Mouse (Mus musculus): ENCODE results near the gene Rhot2. TPM values are rescaled to one million over a fixed set of nuclear protein-coding genes. Genes with fewer than 3 reads are reported as not detected.

Gene Rhot2
- polyA plus RNA-seq, 1 experiment from 2014 or later = 7.1 TPM

DNA sequence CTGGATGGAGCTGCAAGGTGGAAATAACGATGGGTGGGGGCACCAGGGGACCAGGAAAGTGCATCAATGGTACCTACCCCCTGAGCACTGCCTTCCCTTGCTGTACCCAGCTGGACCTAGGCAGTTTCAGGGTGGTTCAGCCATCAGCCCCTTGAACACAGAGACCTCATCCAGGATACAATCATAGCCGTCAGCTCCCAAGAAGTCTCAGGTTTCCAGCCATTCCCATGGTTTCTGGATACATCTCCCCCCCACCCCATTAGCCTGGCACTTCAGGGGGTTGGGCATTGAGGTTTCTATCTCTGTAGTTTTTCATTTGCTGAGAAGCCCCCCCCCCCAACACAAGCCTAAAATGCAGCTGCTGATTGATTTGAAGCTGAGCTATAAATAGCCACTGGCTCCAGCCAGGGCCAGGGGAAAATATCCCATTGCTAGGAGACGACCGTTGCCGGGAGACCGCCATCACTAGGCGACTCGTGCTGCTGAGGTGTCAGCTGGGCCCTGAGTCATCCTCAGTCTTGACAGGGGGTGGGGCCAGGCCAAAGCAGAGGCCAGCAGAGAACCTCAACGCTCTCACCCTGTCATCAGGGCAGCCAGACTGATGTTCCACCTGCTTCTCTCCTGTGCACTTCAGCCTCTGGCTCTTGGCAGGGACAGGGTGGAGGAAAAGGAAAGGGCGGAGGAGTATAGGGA lies 41.7 kb downstream of the Rhot2 start:
- Histone ChIP-seq H3K4me2 (ENCODE audit: low read depth, low read length) (peak overlapping the region; percentile 16; the same call in 1 of the 2 replicates), H3K9me3 (replicated peaks; ENCODE audit: control insufficient read depth, low read length) (no peaks in the 10 kb centered on the region), H3K4me3 (ENCODE audit: low read depth, low read length) (no peak overlapping the region)

DNA sequence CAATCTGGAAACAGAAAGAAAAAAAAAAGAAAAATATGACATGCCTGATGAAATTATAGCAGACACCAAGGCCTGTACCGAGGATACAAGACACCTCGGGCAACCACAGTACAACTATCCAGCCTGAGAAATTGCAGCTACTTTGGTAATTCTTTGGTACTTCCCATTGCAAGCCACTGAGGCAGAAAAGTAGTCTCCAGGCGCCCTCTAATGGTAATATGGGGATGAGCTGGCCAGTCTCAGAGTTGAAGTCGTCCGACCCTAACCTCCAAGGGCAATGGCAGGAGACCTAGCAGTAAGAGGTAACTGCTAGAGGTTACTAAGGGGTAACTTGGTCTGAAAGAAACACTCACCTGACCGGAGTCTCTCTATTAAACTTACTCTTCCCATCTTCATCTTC lies 43.6 kb downstream of the Rhot2 start:
- peak; percentile 85 for DNase-seq (ENCODE audit: low spot score)
- H3K9me3 ChIP-seq (replicated peaks; ENCODE audit: control insufficient read depth, low read length) = no peaks in the 10 kb centered on the region
- no peak for ATAC-seq (replicated peaks; ENCODE audit: insufficient number of reproducible peaks, low FRiP score, low TSS enrichment, low read depth)
- H3K4me2 ChIP-seq (ENCODE audit: low read depth, low read length) = no peak overlapping the region
- H3K36me3 ChIP-seq (replicated peaks; ENCODE audit: control insufficient read depth, insufficient read depth, low read depth, low read length) = no peaks in the 10 kb centered on the region
- WGBS = 6% methylated on average over 6 of the region's 6 CpGs
- H3K27ac ChIP-seq (replicated peaks; ENCODE audit: low read depth, low read length) = no peak overlapping the region
- H3K4me3 ChIP-seq (ENCODE audit: low read depth, low read length) = no peak overlapping the region
- no peaks in the 10 kb centered on the region for H3K27me3 ChIP-seq (ENCODE audit: control insufficient read depth, insufficient read depth, low read length)
- no peaks in the 10 kb centered on the region; the same call in 1 of the 2 replicates for H3K4me1 ChIP-seq (ENCODE audit: control insufficient read depth, insufficient read depth, low read length)
- H3K9ac ChIP-seq (replicated peaks; ENCODE audit: low read length) = no peak overlapping the region

More for the DNA sequence above, 41.7 kb downstream of the Rhot2 start:
- DNase-seq (ENCODE audit: low spot score) (peak; percentile 51), ATAC-seq (replicated peaks; ENCODE audit: insufficient number of reproducible peaks, low FRiP score, low TSS enrichment, low read depth) (peak; percentile 79)
- no peak overlapping the region; the same call in 1 of the 2 replicates for H3K27ac ChIP-seq (replicated peaks; ENCODE audit: low read depth, low read length)
- WGBS = 6% methylated on average over 10 of the region's 10 CpGs
- no peaks in the 10 kb centered on the region for H3K36me3 ChIP-seq (replicated peaks; ENCODE audit: control insufficient read depth, insufficient read depth, low read depth, low read length)
- H3K27me3 ChIP-seq (ENCODE audit: control insufficient read depth, insufficient read depth, low read length) = peaks cover under 1% of the 10 kb centered on the region
- no peak overlapping the region for H3K9ac ChIP-seq (replicated peaks; ENCODE audit: low read length)
- H3K4me1 ChIP-seq (ENCODE audit: control insufficient read depth, insufficient read depth, low read length) = no peaks in the 10 kb centered on the region

DNA sequence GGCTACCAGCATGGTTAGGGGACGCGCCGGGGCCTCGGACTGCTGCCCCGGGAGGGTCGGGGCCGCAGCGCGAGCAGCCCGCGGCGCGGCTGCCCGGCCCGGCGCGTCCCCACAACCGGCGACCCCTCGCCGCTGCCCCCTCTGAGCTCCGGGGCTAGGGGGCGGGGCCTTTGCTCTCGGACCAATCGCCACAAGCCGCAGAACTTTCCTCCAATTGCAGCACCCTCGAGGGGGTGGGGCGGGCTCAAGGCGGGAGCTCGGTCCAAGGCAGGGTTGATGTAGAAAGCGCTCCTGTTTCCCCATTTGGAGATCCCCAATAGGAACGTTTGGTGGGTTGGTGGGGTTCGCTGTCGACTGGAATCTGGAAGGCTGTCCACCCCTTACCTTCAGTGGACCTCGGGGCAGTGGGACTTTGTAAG lies 47.7 kb downstream of the Rhot2 start, which contains the start of gene Metrn:
Metrn (minus strand) TSS at position 186 of the 419 bp plus-strand sequence.
- DNase-seq (ENCODE audit: low spot score) (peak; percentile 95), ATAC-seq (replicated peaks; ENCODE audit: insufficient number of reproducible peaks, low FRiP score, low TSS enrichment, low read depth) (peak; percentile 61)
- WGBS = under 1% methylated on average over 35 of the region's 35 CpGs
- Histone ChIP-seq H3K27ac (replicated peaks; ENCODE audit: low read depth, low read length) (peak within 1 kb of the TSS; percentile 68), H3K9me3 (replicated peaks; ENCODE audit: control insufficient read depth, low read length) (no peaks in the 10 kb centered on the region), H3K36me3 (replicated peaks; ENCODE audit: control insufficient read depth, insufficient read depth, low read depth, low read length) (no peaks in the 10 kb centered on the region), H3K4me1 (ENCODE audit: control insufficient read depth, insufficient read depth, low read length) (peaks cover 7% of the 10 kb centered on the region), H3K27me3 (ENCODE audit: control insufficient read depth, insufficient read depth, low read length) (no peaks in the 10 kb centered on the region), H3K9ac (replicated peaks; ENCODE audit: low read length) (peak within 1 kb of the TSS; percentile 81), H3K4me3 (ENCODE audit: low read depth, low read length) (peak within 1 kb of the TSS; percentile 80), H3K4me2 (ENCODE audit: low read depth, low read length) (peak within 1 kb of the TSS; percentile 97)

DNA sequence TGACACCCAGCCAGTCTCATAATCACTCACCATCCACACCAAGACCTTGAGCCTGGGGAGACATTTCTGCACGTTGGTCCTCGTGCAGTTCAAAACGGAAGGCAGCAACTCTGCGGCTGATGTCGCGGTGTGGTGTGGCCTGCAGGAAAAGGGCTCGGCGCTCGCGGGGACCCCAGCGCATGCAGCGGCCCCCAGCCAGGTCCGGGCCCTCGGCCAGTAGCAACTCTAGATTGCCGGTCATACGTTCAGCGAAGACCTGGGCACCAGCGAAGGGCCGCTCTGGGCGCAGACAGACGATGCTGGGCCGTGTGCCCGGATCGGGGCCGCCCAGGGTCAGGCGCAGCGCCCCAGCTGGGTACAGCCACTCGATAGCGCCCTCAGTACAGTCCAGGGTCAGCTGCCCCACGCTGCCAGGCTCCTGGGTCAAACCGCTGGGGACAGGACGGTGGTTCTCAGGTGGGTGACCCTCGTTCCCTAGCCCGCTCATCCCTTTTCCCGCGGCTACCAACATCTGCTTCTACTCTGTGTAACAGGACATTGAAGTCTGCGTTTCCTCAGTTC lies 48.4 kb downstream of the Rhot2 start:
- whole genome bisulfite sequencing = under 1% methylated on average over 36 of the region's 37 CpGs
- no peak for DNase-seq (ENCODE audit: low spot score)
- no peak; the same call in 1 of the 2 replicates for ATAC-seq (replicated peaks; ENCODE audit: insufficient number of reproducible peaks, low FRiP score, low TSS enrichment, low read depth)

DNA sequence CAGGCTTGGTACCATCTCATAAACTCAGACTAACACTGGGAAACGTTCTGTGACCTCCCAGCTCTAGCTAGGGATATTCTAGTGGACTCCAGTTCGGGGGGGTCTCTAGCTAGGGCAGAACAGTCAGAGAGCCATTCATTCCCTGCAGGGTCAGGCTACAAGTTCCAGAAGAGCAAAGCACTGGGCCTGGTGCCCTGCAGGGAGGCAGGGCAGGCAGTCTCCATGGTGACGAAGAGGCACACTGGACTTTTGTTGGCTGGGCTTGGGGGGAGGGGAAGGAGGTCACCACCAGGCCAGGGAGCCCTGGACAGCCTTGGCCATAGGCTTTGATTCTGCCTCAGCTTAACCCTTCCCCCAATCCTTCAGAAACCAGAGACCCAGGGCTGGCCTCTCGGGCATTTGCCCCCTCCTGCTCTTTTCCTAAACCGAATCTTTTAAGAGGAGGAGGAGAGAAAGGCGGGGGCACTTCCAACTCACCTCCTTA lies 49.0 kb downstream of the Rhot2 start, which contains the start of gene AC134908.4:
AC134908.4 (minus strand) TSS at position 51 of the 484 bp plus-strand sequence.
- Histone ChIP-seq H3K9ac (replicated peaks; ENCODE audit: low read length) (peak within 1 kb of the TSS; percentile 81), H3K9me3 (replicated peaks; ENCODE audit: control insufficient read depth, low read length) (no peaks in the 10 kb centered on the region), H3K36me3 (replicated peaks; ENCODE audit: control insufficient read depth, insufficient read depth, low read depth, low read length) (no peaks in the 10 kb centered on the region), H3K4me1 (ENCODE audit: control insufficient read depth, insufficient read depth, low read length) (peaks cover 7% of the 10 kb centered on the region), H3K27me3 (ENCODE audit: control insufficient read depth, insufficient read depth, low read length) (no peaks in the 10 kb centered on the region), H3K4me3 (ENCODE audit: low read depth, low read length) (peak within 1 kb of the TSS; percentile 80), H3K4me2 (ENCODE audit: low read depth, low read length) (peak within 1 kb of the TSS; percentile 97), H3K27ac (replicated peaks; ENCODE audit: low read depth, low read length) (peak within 1 kb of the TSS; percentile 68)
- DNase-seq (ENCODE audit: low spot score) (peak; percentile 65), ATAC-seq (replicated peaks; ENCODE audit: insufficient number of reproducible peaks, low FRiP score, low TSS enrichment, low read depth) (0 out of 2 replicates have a peak, but pooled peaks have one; percentile 24)
- 3% methylated on average over 6 of the region's 6 CpGs for WGBS

More for the DNA sequence above, 48.4 kb downstream of the Rhot2 start:
- H3K4me3 ChIP-seq (ENCODE audit: low read depth, low read length) = peak overlapping the region; percentile 80
- H3K9me3 ChIP-seq (replicated peaks; ENCODE audit: control insufficient read depth, low read length) = no peaks in the 10 kb centered on the region
- no peaks in the 10 kb centered on the region for H3K27me3 ChIP-seq (ENCODE audit: control insufficient read depth, insufficient read depth, low read length)
- H3K4me2 ChIP-seq (ENCODE audit: low read depth, low read length) = peak overlapping the region; percentile 97
- peak overlapping the region; percentile 68 for H3K27ac ChIP-seq (replicated peaks; ENCODE audit: low read depth, low read length)
- H3K9ac ChIP-seq (replicated peaks; ENCODE audit: low read length) = peak overlapping the region; percentile 81
- peaks cover 7% of the 10 kb centered on the region for H3K4me1 ChIP-seq (ENCODE audit: control insufficient read depth, insufficient read depth, low read length)
- no peaks in the 10 kb centered on the region for H3K36me3 ChIP-seq (replicated peaks; ENCODE audit: control insufficient read depth, insufficient read depth, low read depth, low read length)

DNA sequence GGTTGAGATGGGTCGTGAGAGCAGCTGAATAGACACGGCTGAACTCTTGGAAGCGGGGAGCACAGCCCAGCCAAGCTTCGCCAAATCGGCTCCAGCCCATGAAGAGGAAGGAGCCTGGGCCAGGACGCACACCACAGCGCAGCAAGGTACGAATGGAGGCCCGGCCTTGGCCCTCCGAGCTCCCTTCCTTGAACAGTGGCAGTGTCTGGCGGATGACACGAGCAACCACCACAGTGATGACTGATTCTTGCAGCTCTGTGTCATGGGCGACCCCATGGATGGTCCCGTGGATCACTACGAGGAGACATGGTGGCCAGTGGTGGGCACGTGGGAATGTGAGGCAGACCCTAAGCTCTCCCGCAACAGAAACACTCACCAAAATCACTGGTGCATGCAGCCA lies 49.7 kb downstream of the Rhot2 start:
- Histone ChIP-seq H3K4me3 (ENCODE audit: low read depth, low read length) (peak overlapping the region; percentile 80), H3K27me3 (ENCODE audit: control insufficient read depth, insufficient read depth, low read length) (no peaks in the 10 kb centered on the region), H3K27ac (replicated peaks; ENCODE audit: low read depth, low read length) (peak overlapping the region; percentile 30; the same call in 1 of the 2 replicates), H3K4me2 (ENCODE audit: low read depth, low read length) (peak overlapping the region; percentile 97), H3K4me1 (ENCODE audit: control insufficient read depth, insufficient read depth, low read length) (peaks cover 7% of the 10 kb centered on the region), H3K9me3 (replicated peaks; ENCODE audit: control insufficient read depth, low read length) (no peaks in the 10 kb centered on the region), H3K9ac (replicated peaks; ENCODE audit: low read length) (peak overlapping the region; percentile 81), H3K36me3 (replicated peaks; ENCODE audit: control insufficient read depth, insufficient read depth, low read depth, low read length) (no peaks in the 10 kb centered on the region)
- 70% methylated on average over 17 of the region's 17 CpGs for WGBS
- DNase-seq (ENCODE audit: low spot score) (no peak), ATAC-seq (replicated peaks; ENCODE audit: insufficient number of reproducible peaks, low FRiP score, low TSS enrichment, low read depth) (no peak)

DNA sequence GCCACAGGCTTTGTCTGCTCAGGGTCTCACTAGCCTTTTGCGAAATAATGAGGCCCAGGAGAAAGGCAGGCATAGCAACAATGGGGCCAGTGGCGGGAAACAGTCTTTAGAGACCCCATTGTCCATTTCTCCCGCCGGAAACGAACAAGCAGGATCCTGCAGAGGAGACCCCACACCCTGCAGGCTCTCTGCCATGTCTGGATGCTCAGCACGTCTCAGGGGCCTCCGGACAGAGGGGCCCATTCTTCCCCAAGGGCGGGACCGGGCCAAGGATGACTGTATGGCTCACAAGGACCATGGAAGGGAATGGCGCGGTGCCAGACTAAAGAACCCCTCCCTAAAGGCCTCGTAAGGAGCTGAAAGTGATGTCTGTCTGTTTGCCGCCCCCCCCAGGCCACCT lies 50.5 kb downstream of the Rhot2 start:
- Histone ChIP-seq H3K4me2 (ENCODE audit: low read depth, low read length) (no peak overlapping the region), H3K4me1 (ENCODE audit: control insufficient read depth, insufficient read depth, low read length) (peaks cover 7% of the 10 kb centered on the region), H3K27me3 (ENCODE audit: control insufficient read depth, insufficient read depth, low read length) (no peaks in the 10 kb centered on the region), H3K36me3 (replicated peaks; ENCODE audit: control insufficient read depth, insufficient read depth, low read depth, low read length) (no peaks in the 10 kb centered on the region), H3K27ac (replicated peaks; ENCODE audit: low read depth, low read length) (no peak overlapping the region), H3K4me3 (ENCODE audit: low read depth, low read length) (peak overlapping the region; percentile 80; the same call in 1 of the 2 replicates), H3K9ac (replicated peaks; ENCODE audit: low read length) (peak overlapping the region; percentile 2; the same call in 1 of the 2 replicates), H3K9me3 (replicated peaks; ENCODE audit: control insufficient read depth, low read length) (no peaks in the 10 kb centered on the region)
- no peak for ATAC-seq (replicated peaks; ENCODE audit: insufficient number of reproducible peaks, low FRiP score, low TSS enrichment, low read depth)
- DNase-seq (ENCODE audit: low spot score) = peak; percentile 22
- 44% methylated on average over 13 of the region's 13 CpGs for WGBS
